Mouse (Mus musculus): ENCODE measurements around the gene Inava. TPM values are rescaled to one million over a fixed set of nuclear protein-coding genes. Genes with fewer than 3 reads are reported as not detected.

Inava gene
- polyA plus RNA-seq, 1 experiment: 3.3 TPM

DNA sequence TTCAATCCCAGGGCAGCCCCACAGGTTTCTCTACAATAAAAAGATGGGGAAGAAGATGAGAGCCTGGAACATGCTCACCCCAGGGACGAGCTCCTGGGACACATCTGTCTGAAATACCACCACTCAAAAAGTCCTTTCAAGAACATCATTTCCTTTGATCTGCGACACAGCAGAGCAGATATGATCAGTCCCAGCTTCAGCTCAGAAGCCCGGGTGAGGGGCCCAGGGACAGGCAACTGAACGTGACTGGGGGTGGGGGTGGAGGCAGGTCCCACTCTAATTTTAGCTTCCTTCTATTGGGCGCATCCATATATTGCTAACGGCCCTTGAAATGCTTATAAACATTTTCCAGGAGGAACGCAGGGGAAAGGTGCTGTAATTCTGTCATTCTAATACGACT, 21.6 kb upstream of the Inava start:
- TF ChIP-seq CTCF (IDR thresholded peaks at IDR 0.05; ENCODE audit: extremely low read depth, insufficient read depth, low read length) (no peak), POLR2A (IDR thresholded peaks at IDR 0.05; ENCODE audit: extremely low read depth, insufficient read depth, low read length) (no peak)

GRCm38 (mm10) chr1:136255174-136255573, 21.1 kb upstream of the Inava start:
- H3K27ac ChIP-seq (ENCODE audit: insufficient read depth, low read length): no peak overlapping the region
- peaks cover 2% of the 10 kb centered on the region; the same call in 1 of the 2 replicates for H3K4me1 ChIP-seq (ENCODE audit: control insufficient read depth, insufficient read depth, low read length)
- no peak for TF ChIP-seq CTCF (IDR thresholded peaks at IDR 0.05; ENCODE audit: extremely low read depth, insufficient read depth, low read length)
- no peak overlapping the region for H3K4me3 ChIP-seq (ENCODE audit: insufficient read depth, low read length)

More for the DNA sequence above, 21.6 kb upstream of the Inava start:
- H3K4me3 ChIP-seq (ENCODE audit: insufficient read depth, low read length): no peak overlapping the region
- H3K27ac ChIP-seq (ENCODE audit: insufficient read depth, low read length): no peak overlapping the region
- H3K4me1 ChIP-seq (ENCODE audit: control insufficient read depth, insufficient read depth, low read length): peaks cover 2% of the 10 kb centered on the region; the same call in 1 of the 2 replicates

DNA sequence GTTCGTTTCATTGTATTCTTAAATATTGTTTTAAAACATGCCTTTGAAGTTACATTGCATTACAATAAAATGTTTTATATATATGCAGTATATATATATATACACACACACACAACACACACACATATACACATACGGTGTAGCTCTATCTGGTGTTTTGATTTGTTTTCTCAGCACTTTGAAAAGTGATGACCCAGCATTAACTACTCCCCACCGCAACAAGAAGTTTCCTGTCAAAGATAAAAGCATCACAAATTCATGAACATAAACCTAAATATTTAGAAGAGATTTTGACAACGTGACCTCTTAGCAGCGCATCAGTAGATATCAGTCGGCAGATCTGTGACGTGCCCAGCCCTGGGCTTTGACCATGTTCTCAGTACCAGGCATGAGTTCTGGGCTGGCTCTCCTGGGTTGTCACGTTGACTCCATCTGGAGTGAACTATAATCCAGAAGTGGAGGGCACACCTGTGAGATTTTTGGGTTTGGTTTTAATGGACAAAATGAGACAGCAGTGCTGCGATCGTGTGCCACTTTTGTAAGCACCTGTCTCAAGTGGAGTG, 20.5 kb upstream of the Inava start:
- Histone ChIP-seq H3K4me3 (ENCODE audit: insufficient read depth, low read length) (no peak overlapping the region), H3K4me1 (ENCODE audit: control insufficient read depth, insufficient read depth, low read length) (peaks cover 2% of the 10 kb centered on the region; the same call in 1 of the 2 replicates)
- TF ChIP-seq POLR2A (IDR thresholded peaks at IDR 0.05; ENCODE audit: extremely low read depth, insufficient read depth, low read length) (no peak), CTCF (IDR thresholded peaks at IDR 0.05; ENCODE audit: extremely low read depth, insufficient read depth, low read length) (no peak)

GRCm38 (mm10) chr1:136253472-136253871, 19.4 kb upstream of the Inava start:
- Histone ChIP-seq H3K27ac (ENCODE audit: insufficient read depth, low read length) (no peak overlapping the region), H3K4me1 (ENCODE audit: control insufficient read depth, insufficient read depth, low read length) (no peaks in the 10 kb centered on the region), H3K4me3 (ENCODE audit: insufficient read depth, low read length) (no peak overlapping the region)
- no peak for TF ChIP-seq POLR2A (IDR thresholded peaks at IDR 0.05; ENCODE audit: extremely low read depth, insufficient read depth, low read length)
- TF ChIP-seq CTCF (IDR thresholded peaks at IDR 0.05; ENCODE audit: extremely low read depth, insufficient read depth, low read length): no peak

More for the DNA sequence above, 20.5 kb upstream of the Inava start:
- no peak overlapping the region for H3K27ac ChIP-seq (ENCODE audit: insufficient read depth, low read length)

DNA sequence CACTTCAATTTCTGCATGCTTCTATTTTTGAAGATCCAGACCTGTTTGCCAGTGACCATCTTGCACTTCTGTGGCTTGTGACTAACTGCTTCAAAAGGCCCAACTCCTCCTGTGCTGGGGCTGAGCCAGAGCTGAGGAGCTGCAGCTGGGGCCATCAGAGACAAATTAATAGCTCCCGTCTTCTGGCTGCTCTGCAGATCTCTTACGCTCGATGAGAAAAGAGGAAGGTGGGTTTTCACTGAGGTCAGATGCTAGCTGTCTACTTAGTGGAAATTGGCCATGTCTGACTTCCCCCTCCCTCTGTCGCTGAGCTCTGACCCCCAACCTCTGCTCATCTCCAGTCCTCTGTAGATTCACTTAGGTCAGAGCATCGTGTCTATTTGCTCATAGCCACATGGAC, 15.6 kb upstream of the Inava start:
- H3K4me1 ChIP-seq (ENCODE audit: control insufficient read depth, insufficient read depth, low read length): no peaks in the 10 kb centered on the region
- TF ChIP-seq CTCF (IDR thresholded peaks at IDR 0.05; ENCODE audit: extremely low read depth, insufficient read depth, low read length) (no peak), POLR2A (IDR thresholded peaks at IDR 0.05; ENCODE audit: extremely low read depth, insufficient read depth, low read length) (no peak)
- H3K27ac ChIP-seq (ENCODE audit: insufficient read depth, low read length): no peak overlapping the region
- H3K4me3 ChIP-seq (ENCODE audit: insufficient read depth, low read length): no peak overlapping the region

DNA sequence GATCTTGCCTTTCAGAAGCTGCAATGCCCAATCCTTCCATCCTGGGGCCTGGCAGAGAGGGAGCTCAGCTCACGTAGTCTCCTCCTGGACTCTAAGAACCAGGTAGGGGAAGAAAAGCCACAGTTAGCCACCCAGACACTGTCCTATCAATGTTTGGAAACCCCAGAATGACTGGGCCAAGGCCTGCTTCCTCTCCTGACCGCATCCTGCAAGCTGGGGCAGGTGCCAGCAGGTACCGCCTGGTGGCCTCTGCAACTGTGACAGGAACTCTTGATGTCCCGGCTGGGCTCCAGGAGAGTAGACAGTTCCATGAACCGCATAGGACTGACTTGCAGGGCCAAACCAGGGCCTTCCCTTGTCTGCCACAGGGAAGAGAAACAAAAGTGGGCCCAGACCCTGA, 13.3 kb upstream of the Inava start:
- no peak for TF ChIP-seq CTCF (IDR thresholded peaks at IDR 0.05; ENCODE audit: extremely low read depth, insufficient read depth, low read length)
- TF ChIP-seq POLR2A (IDR thresholded peaks at IDR 0.05; ENCODE audit: extremely low read depth, insufficient read depth, low read length): no peak
- no peak overlapping the region for H3K4me3 ChIP-seq (ENCODE audit: insufficient read depth, low read length)

DNA sequence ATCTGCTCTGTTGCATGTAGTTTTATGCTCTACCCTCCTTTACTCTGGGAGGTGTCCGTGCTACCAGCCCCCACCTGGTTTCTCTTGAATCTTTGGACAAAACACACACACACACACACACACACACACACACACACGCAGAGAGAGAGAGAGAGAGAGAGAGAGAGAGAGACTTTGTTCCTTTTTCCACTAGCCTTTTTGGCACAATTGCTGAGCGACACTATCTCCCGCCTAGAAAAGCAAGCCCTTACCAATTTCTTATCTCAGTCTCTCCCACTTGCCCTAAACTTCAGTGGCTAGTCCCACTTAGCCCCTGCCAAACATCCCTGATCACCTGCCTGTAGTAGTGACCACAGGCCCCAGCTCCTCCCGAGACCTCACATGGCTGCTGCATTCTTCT, 10.4 kb upstream of the Inava start:
- Histone ChIP-seq H3K27ac (ENCODE audit: insufficient read depth, low read length) (no peak overlapping the region), H3K4me1 (ENCODE audit: control insufficient read depth, insufficient read depth, low read length) (no peaks in the 10 kb centered on the region), H3K4me3 (ENCODE audit: insufficient read depth, low read length) (no peak overlapping the region)
- TF ChIP-seq CTCF (IDR thresholded peaks at IDR 0.05; ENCODE audit: extremely low read depth, insufficient read depth, low read length) (no peak), POLR2A (IDR thresholded peaks at IDR 0.05; ENCODE audit: extremely low read depth, insufficient read depth, low read length) (no peak)

More for the DNA sequence above, 13.3 kb upstream of the Inava start:
- Histone ChIP-seq H3K27ac (ENCODE audit: insufficient read depth, low read length) (no peak overlapping the region), H3K4me1 (ENCODE audit: control insufficient read depth, insufficient read depth, low read length) (no peaks in the 10 kb centered on the region)

DNA sequence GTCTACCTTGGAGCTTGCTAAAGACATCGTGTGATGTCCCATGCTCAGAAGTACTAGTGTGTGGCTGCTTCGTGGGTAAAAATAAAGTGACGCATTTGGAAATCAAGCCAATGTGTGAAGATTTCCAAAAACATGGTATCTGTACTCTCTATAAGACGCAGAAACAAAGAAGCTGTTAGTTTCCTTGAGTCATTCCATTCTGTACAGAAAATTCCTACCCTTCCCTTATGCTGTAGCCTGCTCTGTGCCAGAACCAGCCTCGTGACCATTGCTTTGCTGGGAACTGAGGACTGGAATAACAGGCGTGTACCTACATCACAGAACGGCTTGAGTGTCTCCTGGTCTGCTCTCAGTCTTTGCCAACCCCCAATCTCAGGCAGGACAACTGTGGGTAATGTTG, 7.7 kb upstream of the Inava start:
- no peak for TF ChIP-seq CTCF (IDR thresholded peaks at IDR 0.05; ENCODE audit: extremely low read depth, insufficient read depth, low read length)
- no peak for TF ChIP-seq POLR2A (IDR thresholded peaks at IDR 0.05; ENCODE audit: extremely low read depth, insufficient read depth, low read length)
- H3K4me1 ChIP-seq (ENCODE audit: control insufficient read depth, insufficient read depth, low read length): no peaks in the 10 kb centered on the region
- H3K4me3 ChIP-seq (ENCODE audit: insufficient read depth, low read length): no peak overlapping the region
- no peak overlapping the region for H3K27ac ChIP-seq (ENCODE audit: insufficient read depth, low read length)

DNA sequence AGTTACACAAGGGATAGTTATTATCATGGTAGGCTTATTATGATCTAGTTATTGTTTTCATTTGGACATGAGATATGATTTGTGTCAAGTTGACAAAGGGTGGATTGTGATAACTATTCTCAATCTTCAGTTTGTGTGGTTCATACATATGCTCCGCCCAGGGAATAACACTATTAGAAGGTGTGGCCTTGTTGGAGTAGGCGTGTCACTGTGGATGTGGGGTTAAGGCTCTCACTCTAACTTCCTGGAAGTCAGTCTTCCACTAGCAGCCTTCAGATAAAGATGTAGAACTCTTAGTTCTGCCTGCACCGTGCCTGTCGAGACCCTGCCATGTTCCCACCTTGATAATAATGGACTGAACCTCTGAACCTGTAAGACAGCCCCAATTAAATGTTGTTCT, 4.4 kb upstream of the Inava start:
- Histone ChIP-seq H3K4me1 (ENCODE audit: control insufficient read depth, insufficient read depth, low read length) (no peaks in the 10 kb centered on the region), H3K4me3 (ENCODE audit: insufficient read depth, low read length) (no peak overlapping the region), H3K27ac (ENCODE audit: insufficient read depth, low read length) (no peak overlapping the region)
- no peak for TF ChIP-seq CTCF (IDR thresholded peaks at IDR 0.05; ENCODE audit: extremely low read depth, insufficient read depth, low read length)

DNA sequence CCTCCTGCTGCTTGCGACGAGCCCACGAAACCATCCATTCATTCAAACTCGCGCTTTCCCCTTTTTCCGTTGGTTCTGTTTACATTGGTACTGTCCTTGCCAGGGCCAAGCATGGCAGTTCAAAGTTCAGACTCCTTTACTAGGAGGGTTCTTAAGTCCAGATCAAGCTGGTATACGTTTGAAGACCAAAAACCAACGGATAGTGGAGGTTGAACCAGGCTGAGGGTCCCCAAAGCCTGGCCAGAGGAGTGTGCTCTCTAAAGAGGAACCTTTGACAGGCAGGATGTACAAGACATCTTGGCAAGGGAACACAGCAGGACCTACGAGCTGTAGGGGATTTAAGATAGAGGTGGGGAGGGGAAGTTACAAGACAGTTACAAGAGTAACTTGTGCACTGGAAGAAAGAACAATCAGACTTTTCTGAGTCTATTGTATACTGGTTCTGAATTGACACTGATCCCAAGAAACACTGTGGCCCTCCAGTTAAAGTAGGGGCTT, 580 bp upstream of the Inava start:
- Histone ChIP-seq H3K27ac (ENCODE audit: insufficient read depth, low read length) (no peak overlapping the region), H3K4me1 (ENCODE audit: control insufficient read depth, insufficient read depth, low read length) (no peaks in the 10 kb centered on the region), H3K4me3 (ENCODE audit: insufficient read depth, low read length) (peak overlapping the region; percentile 44)
- 0 out of 2 replicates have a peak, but pooled peaks have one; percentile 6 for TF ChIP-seq CTCF (IDR thresholded peaks at IDR 0.05; ENCODE audit: extremely low read depth, insufficient read depth, low read length)
- TF ChIP-seq POLR2A (IDR thresholded peaks at IDR 0.05; ENCODE audit: extremely low read depth, insufficient read depth, low read length): no peak
